Mouse (Mus musculus): ENCODE results near the gene Ppp1r11.
A peak's percentile ranks its signal among the peaks of the same experiment; 100 is the strongest.

Ppp1r11 gene

GRCm38 (mm10) chr17:36915076-36915475 is 36.5 kb downstream of the Ppp1r11 start:
- peak; percentile 50 to 82 for DNase-seq (ENCODE audit: low spot score in 2 of 2)

DNA sequence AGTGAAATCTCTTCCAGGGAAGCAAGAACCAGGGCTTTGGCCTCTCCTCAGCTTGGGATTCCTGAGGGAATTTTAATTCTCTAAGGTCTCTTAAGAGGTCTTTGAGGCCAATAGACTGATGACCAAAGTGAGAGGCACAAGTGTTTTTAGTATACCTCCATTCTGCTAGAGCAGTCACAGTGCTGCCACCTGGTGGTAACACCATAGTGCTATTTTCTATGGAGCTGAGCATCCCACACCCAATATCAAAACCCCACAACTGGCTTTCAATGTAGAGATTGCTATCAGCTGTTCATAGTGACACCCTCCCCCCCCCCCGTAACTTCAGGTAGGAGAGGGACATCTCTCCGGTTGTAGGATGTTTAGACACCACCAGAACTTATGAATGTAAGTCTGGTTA is 37.4 kb downstream of the Ppp1r11 start:
- DNase-seq (ENCODE audit: low spot score in 2 of 2), result peak; percentile 66 to 88

- no peak for DNase-seq (ENCODE audit: low spot score in 2 of 2)
Observed at GRCm38 (mm10) chr17:36912031-36912430, 39.5 kb downstream of the Ppp1r11 start.

DNA sequence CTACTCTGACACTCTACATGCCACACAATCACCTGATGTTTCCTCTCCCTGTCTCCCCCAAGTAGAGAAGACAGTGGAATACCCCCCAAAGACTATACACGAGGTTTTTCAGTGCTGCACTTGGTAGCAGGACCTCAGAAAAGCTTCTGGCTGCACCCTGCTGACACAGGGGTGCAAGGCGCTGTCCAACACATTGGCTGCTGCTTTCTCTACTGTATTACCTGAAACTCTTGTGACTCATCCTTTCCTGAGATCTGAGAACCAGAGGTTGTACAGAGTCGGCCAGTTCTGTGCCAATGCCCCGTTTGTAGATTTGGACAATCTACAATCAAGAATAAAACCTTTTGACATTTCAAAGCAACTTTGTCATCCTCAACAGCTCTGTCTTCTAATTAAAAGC is 41.7 kb downstream of the Ppp1r11 start:
- DNase-seq (ENCODE audit: low spot score in 2 of 2), result no peak

DNA sequence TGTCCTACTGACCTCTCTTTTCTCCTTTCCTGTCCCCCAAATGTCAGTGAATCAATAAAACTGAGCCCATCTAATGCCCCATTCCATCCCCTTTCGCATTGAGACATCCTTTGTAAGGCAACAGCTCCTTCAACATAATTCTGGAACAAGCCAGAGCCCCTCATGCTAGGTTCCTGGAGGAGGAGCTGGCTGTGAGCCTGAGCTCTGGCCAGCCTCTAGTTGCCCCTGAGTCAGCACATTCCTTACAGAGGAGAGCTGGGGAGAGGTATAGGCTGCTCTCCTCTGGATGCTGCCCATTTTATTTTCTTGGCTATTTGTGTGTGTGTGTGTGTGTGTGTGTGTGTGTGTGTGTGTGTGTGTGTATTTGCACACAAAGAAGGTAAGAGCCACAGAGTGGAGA is 43.3 kb downstream of the Ppp1r11 start:
- no peak for DNase-seq (ENCODE audit: low spot score in 2 of 2)

GRCm38 (mm10) chr17:36903651-36904050 is 47.9 kb downstream of the Ppp1r11 start:
- DNase-seq (ENCODE audit: low spot score in 2 of 2), result no peak

- DNase-seq (ENCODE audit: low spot score in 2 of 2), result no peak
Observed at GRCm38 (mm10) chr17:36900691-36901090, 50.9 kb downstream of the Ppp1r11 start.

DNA sequence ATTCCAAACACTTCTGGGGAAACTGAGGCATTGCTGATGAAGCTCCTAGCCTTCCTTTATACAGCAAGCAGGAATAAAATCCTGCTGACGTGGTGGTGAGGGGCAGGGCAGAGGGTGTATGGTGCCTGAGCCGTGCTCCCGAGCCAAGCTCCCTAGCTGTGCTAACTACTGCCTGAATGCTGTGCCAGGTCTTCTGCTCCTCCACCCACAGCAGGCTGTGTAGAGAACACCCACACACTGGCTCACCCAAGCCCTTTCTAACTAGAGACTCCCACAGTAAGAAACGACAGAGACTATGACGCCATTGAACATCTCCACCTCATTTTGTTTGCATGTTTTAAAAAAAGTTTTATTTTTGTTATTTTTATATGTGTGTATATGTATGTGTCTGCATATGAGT is 51.5 kb downstream of the Ppp1r11 start:
- no peak for DNase-seq (ENCODE audit: low spot score in 2 of 2)

DNA sequence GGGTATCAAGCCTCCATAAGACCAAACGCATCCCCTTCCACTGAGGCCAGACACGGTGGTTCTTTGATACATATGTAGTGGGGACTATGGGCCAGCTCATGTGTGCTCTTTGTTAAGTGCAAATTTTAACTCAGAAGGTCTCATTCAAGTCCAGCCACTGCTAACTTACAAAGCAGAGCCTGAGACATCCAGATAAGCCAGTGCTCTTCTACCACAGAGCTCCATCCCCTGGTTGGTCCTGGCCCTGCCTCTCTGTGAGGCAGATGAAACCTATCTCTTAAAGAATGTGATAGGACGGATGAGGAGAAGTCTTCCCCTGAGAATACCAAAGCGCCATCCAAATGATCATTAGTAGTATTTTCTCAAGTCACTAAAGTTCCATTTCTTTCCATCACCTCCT is 52.2 kb downstream of the Ppp1r11 start:
- DNase-seq (ENCODE audit: low spot score in 2 of 2), result no peak

All from spleen, postnatal 10 days (tissue).